Mouse (Mus musculus): ENCODE data around the gene Dusp6. TPM values are rescaled to one million over a fixed set of nuclear protein-coding genes. Genes with fewer than 3 reads are reported as not detected.

The Dusp6 gene
- polyA plus RNA-seq, 1 experiment, result 50.9 TPM

- Histone ChIP-seq H3K4me3 (ENCODE audit: low read depth, low read length) (no peak overlapping the region), H3K4me1 (ENCODE audit: control insufficient read depth, insufficient read depth, low read length) (peaks cover 1% of the 10 kb centered on the region), H3K27ac (ENCODE audit: insufficient read depth, low read length) (no peak overlapping the region), H3K9ac (ENCODE audit: low read depth, poor library complexity, severe bottlenecking) (no peak overlapping the region), H3K27me3 (ENCODE audit: control insufficient read depth, insufficient read depth, low read length, poor library complexity, severe bottlenecking) (no peaks in the 10 kb centered on the region), H3K36me3 (ENCODE audit: control insufficient read depth, insufficient read depth, low read length, poor library complexity, severe bottlenecking) (no peaks in the 10 kb centered on the region), H3K9me3 (replicated peaks; ENCODE audit: control insufficient read depth, insufficient read depth, low read length, poor library complexity, severe bottlenecking) (no peaks in the 10 kb centered on the region)
- no peak for TF ChIP-seq CTCF (IDR thresholded peaks at IDR 0.05; ENCODE audit: low read depth, low read length)
- TF ChIP-seq POLR2A (IDR thresholded peaks at IDR 0.05; ENCODE audit: insufficient read depth, low read length), result no peak
- no peak for TF ChIP-seq EP300 (IDR thresholded peaks at IDR 0.05; ENCODE audit: insufficient read depth, low read depth, low read length)
Observed at GRCm38 (mm10) chr10:99243907-99244489, 19.0 kb upstream of the Dusp6 start.

GRCm38 (mm10) chr10:99244655-99245260 lies 18.3 kb upstream of the Dusp6 start:
- H3K27ac ChIP-seq (ENCODE audit: insufficient read depth, low read length), result no peak overlapping the region

GRCm38 (mm10) chr10:99246797-99247508 lies 16.1 kb upstream of the Dusp6 start:
- Histone ChIP-seq H3K27me3 (ENCODE audit: control insufficient read depth, insufficient read depth, low read length, poor library complexity, severe bottlenecking) (no peaks in the 10 kb centered on the region), H3K4me1 (ENCODE audit: control insufficient read depth, insufficient read depth, low read length) (peaks cover 1% of the 10 kb centered on the region), H3K4me3 (ENCODE audit: low read depth, low read length) (no peak overlapping the region), H3K9ac (ENCODE audit: low read depth, poor library complexity, severe bottlenecking) (no peak overlapping the region), H3K36me3 (ENCODE audit: control insufficient read depth, insufficient read depth, low read length, poor library complexity, severe bottlenecking) (no peaks in the 10 kb centered on the region), H3K9me3 (replicated peaks; ENCODE audit: control insufficient read depth, insufficient read depth, low read length, poor library complexity, severe bottlenecking) (no peaks in the 10 kb centered on the region), H3K27ac (ENCODE audit: insufficient read depth, low read length) (no peak overlapping the region)
- TF ChIP-seq CTCF (IDR thresholded peaks at IDR 0.05; ENCODE audit: low read depth, low read length) (no peak), POLR2A (IDR thresholded peaks at IDR 0.05; ENCODE audit: insufficient read depth, low read length) (no peak), EP300 (IDR thresholded peaks at IDR 0.05; ENCODE audit: insufficient read depth, low read depth, low read length) (no peak)

More at GRCm38 (mm10) chr10:99244655-99245260, 18.3 kb upstream of the Dusp6 start:
- Histone ChIP-seq H3K27me3 (ENCODE audit: control insufficient read depth, insufficient read depth, low read length, poor library complexity, severe bottlenecking) (no peaks in the 10 kb centered on the region), H3K9ac (ENCODE audit: low read depth, poor library complexity, severe bottlenecking) (no peak overlapping the region), H3K4me3 (ENCODE audit: low read depth, low read length) (no peak overlapping the region), H3K4me1 (ENCODE audit: control insufficient read depth, insufficient read depth, low read length) (peaks cover 1% of the 10 kb centered on the region), H3K9me3 (replicated peaks; ENCODE audit: control insufficient read depth, insufficient read depth, low read length, poor library complexity, severe bottlenecking) (no peaks in the 10 kb centered on the region), H3K36me3 (ENCODE audit: control insufficient read depth, insufficient read depth, low read length, poor library complexity, severe bottlenecking) (no peaks in the 10 kb centered on the region)
- TF ChIP-seq POLR2A (IDR thresholded peaks at IDR 0.05; ENCODE audit: insufficient read depth, low read length) (no peak), CTCF (IDR thresholded peaks at IDR 0.05; ENCODE audit: low read depth, low read length) (no peak), EP300 (IDR thresholded peaks at IDR 0.05; ENCODE audit: insufficient read depth, low read depth, low read length) (no peak)

GRCm38 (mm10) chr10:99250874-99251281 lies 12.2 kb upstream of the Dusp6 start:
- H3K36me3 ChIP-seq (ENCODE audit: control insufficient read depth, insufficient read depth, low read length, poor library complexity, severe bottlenecking), result no peaks in the 10 kb centered on the region
- no peaks in the 10 kb centered on the region for H3K9me3 ChIP-seq (replicated peaks; ENCODE audit: control insufficient read depth, insufficient read depth, low read length, poor library complexity, severe bottlenecking)
- no peak for TF ChIP-seq CTCF (IDR thresholded peaks at IDR 0.05; ENCODE audit: low read depth, low read length)
- no peak for TF ChIP-seq POLR2A (IDR thresholded peaks at IDR 0.05; ENCODE audit: insufficient read depth, low read length)
- no peak for TF ChIP-seq EP300 (IDR thresholded peaks at IDR 0.05; ENCODE audit: insufficient read depth, low read depth, low read length)
- no peak overlapping the region for H3K4me3 ChIP-seq (ENCODE audit: low read depth, low read length)
- H3K27me3 ChIP-seq (ENCODE audit: control insufficient read depth, insufficient read depth, low read length, poor library complexity, severe bottlenecking), result no peaks in the 10 kb centered on the region
- no peaks in the 10 kb centered on the region for H3K4me1 ChIP-seq (ENCODE audit: control insufficient read depth, insufficient read depth, low read length)
- H3K27ac ChIP-seq (ENCODE audit: insufficient read depth, low read length), result no peak overlapping the region
- no peak overlapping the region for H3K9ac ChIP-seq (ENCODE audit: low read depth, poor library complexity, severe bottlenecking)

- Histone ChIP-seq H3K4me3 (ENCODE audit: low read depth, low read length) (no peak overlapping the region), H3K27ac (ENCODE audit: insufficient read depth, low read length) (no peak overlapping the region), H3K36me3 (ENCODE audit: control insufficient read depth, insufficient read depth, low read length, poor library complexity, severe bottlenecking) (no peaks in the 10 kb centered on the region), H3K27me3 (ENCODE audit: control insufficient read depth, insufficient read depth, low read length, poor library complexity, severe bottlenecking) (no peaks in the 10 kb centered on the region), H3K9ac (ENCODE audit: low read depth, poor library complexity, severe bottlenecking) (no peak overlapping the region), H3K4me1 (ENCODE audit: control insufficient read depth, insufficient read depth, low read length) (peaks cover 6% of the 10 kb centered on the region), H3K9me3 (replicated peaks; ENCODE audit: control insufficient read depth, insufficient read depth, low read length, poor library complexity, severe bottlenecking) (no peaks in the 10 kb centered on the region)
- TF ChIP-seq POLR2A (IDR thresholded peaks at IDR 0.05; ENCODE audit: insufficient read depth, low read length) (no peak), EP300 (IDR thresholded peaks at IDR 0.05; ENCODE audit: insufficient read depth, low read depth, low read length) (no peak)
Observed at GRCm38 (mm10) chr10:99253412-99253811, 9.6 kb upstream of the Dusp6 start.

Measured in ES-Bruce4 (cell line).